Mouse (Mus musculus): ENCODE results near the gene Cnn3. TPM values are rescaled to one million over a fixed set of nuclear protein-coding genes. Genes with fewer than 3 reads are reported as not detected.

Gene Cnn3
- polyA plus RNA-seq, 1 experiment from 2014 or later = 135 TPM

DNA sequence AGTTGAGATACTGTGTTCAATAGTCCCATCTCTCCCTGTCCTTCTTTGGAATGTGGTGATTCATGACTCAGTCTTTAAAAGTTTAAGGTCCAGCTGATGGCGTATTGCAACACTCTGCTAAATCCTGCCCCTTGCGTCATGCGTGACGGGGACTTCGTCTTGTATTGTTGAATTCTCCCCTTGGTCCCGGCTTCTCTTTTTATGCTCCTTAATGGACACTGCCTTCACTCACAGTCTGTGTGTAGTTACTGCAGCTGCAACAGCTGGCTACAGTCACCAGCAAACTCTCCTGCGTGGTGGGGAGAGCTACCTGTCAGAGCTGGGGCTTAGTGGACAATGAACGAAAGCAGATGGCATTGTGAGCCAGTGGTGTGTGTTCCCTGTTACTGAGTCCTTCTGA, 23.2 kb downstream of the Cnn3 start:
- Histone ChIP-seq H3K27ac (ENCODE audit: low read depth, low read length) (no peak overlapping the region), H3K9ac (ENCODE audit: low read depth, low read length) (no peak overlapping the region)
- 52% methylated on average over 8 of the region's 8 CpGs for WGBS

DNA sequence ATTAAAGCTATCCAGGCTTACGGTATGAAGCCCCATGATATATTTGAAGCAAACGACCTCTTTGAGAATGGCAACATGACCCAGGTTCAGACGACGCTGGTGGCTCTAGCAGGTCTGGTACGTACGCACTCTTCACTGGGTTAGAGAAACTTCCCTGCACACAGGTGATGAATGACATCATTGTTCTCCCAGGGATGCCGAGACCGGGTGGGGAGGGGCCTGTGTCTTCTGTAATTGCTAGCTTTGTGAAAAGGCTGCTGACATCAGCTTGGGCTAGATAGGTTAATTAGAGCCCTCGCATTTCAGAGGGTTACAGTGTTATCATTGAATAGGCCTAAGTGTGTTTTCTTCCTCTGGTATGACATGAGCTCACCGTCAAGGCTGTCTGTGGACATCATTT, 25.1 kb downstream of the Cnn3 start:
- TF ChIP-seq CTCF (IDR thresholded peaks at IDR 0.05; ENCODE audit: low read depth) = no peak
- H3K9ac ChIP-seq (ENCODE audit: low read depth, low read length) = no peak overlapping the region
- H3K4me2 ChIP-seq (replicated peaks; ENCODE audit: low read depth) = no peak overlapping the region
- no peaks in the 10 kb centered on the region for H3K9me3 ChIP-seq (ENCODE audit: control insufficient read depth)
- H3K36me3 ChIP-seq (ENCODE audit: control insufficient read depth, insufficient read depth) = peaks cover 12% of the 10 kb centered on the region
- H3K4me1 ChIP-seq (replicated peaks; ENCODE audit: control insufficient read depth, insufficient read depth, low read length) = no peaks in the 10 kb centered on the region
- H3K4me3 ChIP-seq (ENCODE audit: low read depth, low read length) = no peak overlapping the region
- no peak overlapping the region for H3K27ac ChIP-seq (ENCODE audit: low read depth, low read length)
- 68% methylated on average over 10 of the region's 10 CpGs for WGBS
- H3K27me3 ChIP-seq (replicated peaks; ENCODE audit: control insufficient read depth, insufficient read depth, low read length) = no peaks in the 10 kb centered on the region
- no peak for ATAC-seq

More for the DNA sequence above, 23.2 kb downstream of the Cnn3 start:
- H3K9me3 ChIP-seq (ENCODE audit: control insufficient read depth) = no peaks in the 10 kb centered on the region
- peak; percentile 43; the same call in 1 of the 2 replicates for ATAC-seq
- H3K4me2 ChIP-seq (replicated peaks; ENCODE audit: low read depth) = no peak overlapping the region
- peaks cover 8% of the 10 kb centered on the region; the same call in 1 of the 2 replicates for H3K36me3 ChIP-seq (ENCODE audit: control insufficient read depth, insufficient read depth)
- no peaks in the 10 kb centered on the region for H3K4me1 ChIP-seq (replicated peaks; ENCODE audit: control insufficient read depth, insufficient read depth, low read length)
- H3K4me3 ChIP-seq (ENCODE audit: low read depth, low read length) = no peak overlapping the region
- no peak for TF ChIP-seq CTCF (IDR thresholded peaks at IDR 0.05; ENCODE audit: low read depth)
- no peaks in the 10 kb centered on the region for H3K27me3 ChIP-seq (replicated peaks; ENCODE audit: control insufficient read depth, insufficient read depth, low read length)

DNA sequence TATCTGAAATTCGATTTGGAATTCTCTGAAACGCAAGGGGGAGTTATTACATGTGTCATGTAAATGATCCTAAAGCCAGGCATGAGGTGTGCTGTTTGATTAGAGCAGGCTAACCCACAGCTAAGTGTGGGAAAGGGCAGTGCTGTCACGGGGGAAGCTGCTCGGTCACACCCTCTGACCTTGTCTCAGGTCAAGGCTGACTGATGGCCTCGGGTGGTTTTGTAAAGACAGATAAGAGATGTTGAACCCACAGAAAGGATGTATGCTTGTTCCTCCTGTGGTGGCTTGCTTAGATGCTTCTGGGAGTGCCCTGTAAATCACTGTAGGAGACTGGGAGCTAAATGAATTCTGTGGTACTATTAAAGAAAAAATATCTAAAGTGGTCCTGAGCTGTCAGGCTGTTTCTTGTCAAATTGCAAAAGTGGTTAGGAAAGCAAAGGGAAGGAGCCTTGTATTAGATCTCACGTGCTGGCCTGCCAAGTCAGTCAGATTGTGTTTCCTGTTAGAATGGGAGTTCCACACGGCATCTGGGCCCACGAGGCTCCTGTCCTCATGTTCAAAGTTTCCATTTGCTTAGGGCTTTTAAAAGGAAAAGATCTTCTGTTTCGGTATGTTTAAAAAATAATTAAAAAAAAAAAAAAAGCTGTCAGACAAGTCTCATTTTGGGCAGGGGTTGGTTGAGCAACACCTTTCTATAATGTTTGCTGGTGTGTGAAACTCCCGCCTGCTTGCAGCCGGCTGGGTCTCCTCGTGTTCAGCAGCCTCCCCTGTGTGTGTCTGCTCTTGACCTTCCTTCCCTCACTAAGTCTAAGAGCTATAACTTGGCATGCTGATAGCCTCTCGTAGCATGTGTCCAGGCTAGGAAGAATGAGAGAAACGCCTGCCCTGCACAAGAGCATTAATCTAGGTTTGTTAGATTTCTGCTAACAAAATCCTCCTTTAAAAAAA, 32.5 kb downstream of the Cnn3 start:
- ATAC-seq = no peak

DNA sequence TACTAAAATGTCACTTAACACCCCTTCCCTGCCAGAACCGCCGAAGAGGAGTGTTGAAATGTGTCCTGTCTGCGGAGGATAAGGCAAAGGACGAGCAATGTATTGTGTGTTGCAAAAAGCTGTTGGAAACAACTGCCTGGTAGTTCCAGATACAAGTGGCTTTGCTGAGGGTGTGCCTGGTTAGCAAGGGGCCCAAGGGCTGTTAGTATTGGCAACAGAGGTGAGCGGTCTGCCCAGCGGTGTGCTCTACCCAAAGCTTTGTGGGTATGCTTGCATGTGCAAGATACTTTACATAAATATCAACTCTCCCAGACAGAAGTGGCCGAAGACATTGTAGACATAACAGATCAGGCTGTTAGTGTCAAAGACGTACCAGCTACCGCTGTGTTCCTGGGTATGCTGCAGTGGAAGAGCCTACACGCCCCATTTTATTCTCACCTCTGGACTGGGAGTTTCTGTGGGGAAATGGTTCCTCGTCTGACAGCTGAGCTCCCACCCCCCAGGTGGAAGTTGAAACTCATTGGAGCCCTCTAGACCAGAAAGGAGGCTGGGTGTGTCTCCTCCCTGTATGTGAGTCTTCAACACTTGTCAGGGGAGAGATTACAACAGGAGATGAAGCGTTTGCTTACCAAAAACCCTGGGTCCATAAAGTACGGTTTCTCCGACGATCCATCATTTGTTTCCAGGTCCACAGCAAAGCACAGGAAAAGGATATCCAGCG, 34.3 kb downstream of the Cnn3 start:
- Histone ChIP-seq H3K9ac (ENCODE audit: low read depth, low read length) (no peak overlapping the region), H3K27me3 (replicated peaks; ENCODE audit: control insufficient read depth, insufficient read depth, low read length) (no peaks in the 10 kb centered on the region), H3K9me3 (ENCODE audit: control insufficient read depth) (no peaks in the 10 kb centered on the region), H3K27ac (ENCODE audit: low read depth, low read length) (no peak overlapping the region), H3K36me3 (ENCODE audit: control insufficient read depth, insufficient read depth) (peaks cover 13% of the 10 kb centered on the region; the same call in 1 of the 2 replicates), H3K4me1 (replicated peaks; ENCODE audit: control insufficient read depth, insufficient read depth, low read length) (no peaks in the 10 kb centered on the region), H3K4me3 (ENCODE audit: low read depth, low read length) (no peak overlapping the region), H3K4me2 (replicated peaks; ENCODE audit: low read depth) (no peak overlapping the region)
- WGBS = 66% methylated on average over 16 of the region's 16 CpGs
- no peak for TF ChIP-seq CTCF (IDR thresholded peaks at IDR 0.05; ENCODE audit: low read depth)
- 0 out of 2 replicates have a peak, but pooled peaks have one; percentile 16 for ATAC-seq

More for the DNA sequence above, 32.5 kb downstream of the Cnn3 start:
- 63% methylated on average over 14 of the region's 14 CpGs for WGBS
- H3K4me3 ChIP-seq (ENCODE audit: low read depth, low read length) = no peak overlapping the region
- no peak for TF ChIP-seq CTCF (IDR thresholded peaks at IDR 0.05; ENCODE audit: low read depth)
- H3K27me3 ChIP-seq (replicated peaks; ENCODE audit: control insufficient read depth, insufficient read depth, low read length) = no peaks in the 10 kb centered on the region
- H3K27ac ChIP-seq (ENCODE audit: low read depth, low read length) = no peak overlapping the region
- no peak overlapping the region for H3K4me2 ChIP-seq (replicated peaks; ENCODE audit: low read depth)
- no peak overlapping the region for H3K9ac ChIP-seq (ENCODE audit: low read depth, low read length)
- H3K36me3 ChIP-seq (ENCODE audit: control insufficient read depth, insufficient read depth) = peaks cover 15% of the 10 kb centered on the region; the same call in 1 of the 2 replicates
- no peaks in the 10 kb centered on the region for H3K9me3 ChIP-seq (ENCODE audit: control insufficient read depth)
- no peaks in the 10 kb centered on the region for H3K4me1 ChIP-seq (replicated peaks; ENCODE audit: control insufficient read depth, insufficient read depth, low read length)

DNA sequence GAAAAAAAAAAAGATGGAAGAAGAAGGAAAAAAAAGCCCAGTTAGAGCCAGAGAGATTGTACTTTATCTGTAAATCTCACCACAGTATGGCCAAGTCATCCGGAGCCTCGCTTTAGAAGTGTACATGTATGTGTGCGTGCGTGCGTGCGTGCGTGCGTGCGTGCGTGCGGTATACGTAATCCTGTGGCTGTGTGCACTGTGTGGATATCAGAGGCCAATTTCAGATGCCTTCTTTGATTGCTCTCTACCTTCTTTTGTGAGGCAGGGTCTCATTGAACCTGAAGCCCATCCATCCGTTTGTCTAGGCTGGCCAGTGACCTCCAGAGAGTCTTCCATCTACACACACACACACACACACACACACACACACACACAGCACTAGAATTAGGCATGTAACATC, 35.2 kb downstream of the Cnn3 start:
- peaks cover 11% of the 10 kb centered on the region; the same call in 1 of the 2 replicates for H3K36me3 ChIP-seq (ENCODE audit: control insufficient read depth, insufficient read depth)
- H3K4me3 ChIP-seq (ENCODE audit: low read depth, low read length) = no peak overlapping the region
- no peaks in the 10 kb centered on the region for H3K4me1 ChIP-seq (replicated peaks; ENCODE audit: control insufficient read depth, insufficient read depth, low read length)
- H3K27me3 ChIP-seq (replicated peaks; ENCODE audit: control insufficient read depth, insufficient read depth, low read length) = no peaks in the 10 kb centered on the region
- no peak overlapping the region for H3K4me2 ChIP-seq (replicated peaks; ENCODE audit: low read depth)
- no peaks in the 10 kb centered on the region for H3K9me3 ChIP-seq (ENCODE audit: control insufficient read depth)
- TF ChIP-seq CTCF (IDR thresholded peaks at IDR 0.05; ENCODE audit: low read depth) = no peak
- no peak overlapping the region for H3K27ac ChIP-seq (ENCODE audit: low read depth, low read length)
- 97% methylated on average over 13 of the region's 13 CpGs for WGBS
- ATAC-seq = no peak
- no peak overlapping the region for H3K9ac ChIP-seq (ENCODE audit: low read depth, low read length)

DNA sequence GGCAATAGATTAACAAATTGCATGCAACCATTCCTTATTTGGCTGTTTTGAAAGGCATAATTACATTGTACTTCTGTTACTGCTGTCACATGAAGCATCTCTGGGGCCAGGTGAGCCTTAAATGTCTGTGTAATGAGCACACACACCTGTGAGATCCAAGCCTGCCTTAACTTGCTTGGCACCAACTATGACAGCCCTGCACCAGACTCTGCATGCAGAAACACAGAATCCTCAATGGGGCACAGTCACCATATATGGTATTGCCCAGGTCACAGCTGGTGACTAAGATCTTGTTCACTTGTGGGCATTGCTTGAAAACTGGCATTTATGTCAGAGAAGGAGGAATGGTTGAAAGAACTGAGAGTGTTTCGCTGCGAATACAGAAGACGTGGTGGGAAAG, 36.5 kb downstream of the Cnn3 start:
- no peak for TF ChIP-seq CTCF (IDR thresholded peaks at IDR 0.05; ENCODE audit: low read depth)
- Histone ChIP-seq H3K36me3 (ENCODE audit: control insufficient read depth, insufficient read depth) (peaks cover 7% of the 10 kb centered on the region; the same call in 1 of the 2 replicates), H3K27ac (ENCODE audit: low read depth, low read length) (no peak overlapping the region), H3K4me3 (ENCODE audit: low read depth, low read length) (no peak overlapping the region), H3K9me3 (ENCODE audit: control insufficient read depth) (no peaks in the 10 kb centered on the region), H3K27me3 (replicated peaks; ENCODE audit: control insufficient read depth, insufficient read depth, low read length) (no peaks in the 10 kb centered on the region), H3K4me2 (replicated peaks; ENCODE audit: low read depth) (no peak overlapping the region), H3K4me1 (replicated peaks; ENCODE audit: control insufficient read depth, insufficient read depth, low read length) (no peaks in the 10 kb centered on the region), H3K9ac (ENCODE audit: low read depth, low read length) (no peak overlapping the region)
- whole genome bisulfite sequencing = 95% methylated on average over 3 of the region's 3 CpGs
- no peak for ATAC-seq

Data from intestine, postnatal 0 days (tissue).